Mouse (Mus musculus) adrenal gland, adult 2 months (tissue): ENCODE results near the gene Gm42372. TPM values are rescaled to one million over a fixed set of nuclear protein-coding genes. Genes with fewer than 3 reads are reported as not detected.
"Not testable (repeated sequence)": the region's sequence is repeated elsewhere in the genome, so short reads cannot be mapped to it uniquely, and the experiment has no call there.

Experiments used
- DNase-seq: peaks from one replicate; pipeline ENCODE4 v3.0.0; 2021
- long read RNA-seq: library from polyadenylated mRNA; stranded (forward); transcript quantifications from one replicate; pipeline ENCODE4 v2.0.0, GENCODE M21; 2021
- polyA plus RNA-seq: library from polyadenylated mRNA; depleted of rRNA; stranded (reverse); fragments of >200 nt; gene quantifications from 2 replicates; pipeline ENCODE4 v1.2.3, GENCODE M21; 2012; rRNA removed
- total RNA-seq, 2 experiments: library from RNA; stranded (reverse); gene quantifications; 2 replicates each; pipeline ENCODE4 v1.2.3; 2021

The Gm42372 gene
- total RNA-seq (1 to 10 TPM; 1.1 to 1.6 TPM), polyA plus RNA-seq (0.13 and 0.33 TPM in 2 replicates)
- long read RNA-seq, full-length matches to known transcripts, result 1 of 1 reads
- long read RNA-seq, partial matches to known transcripts, result 0 of 1 reads
- long read RNA-seq, other reads (novel, unspliced or antisense), result 0 of 1 reads

- DNase-seq, result peak; percentile 43
These were observed at the start of gene Gm42372 for GRCm38 (mm10) chr7:16982859-16983568. Gene Gm42372, plus strand, starts transcription at chr7:16983086.

- no peak for DNase-seq
These were observed 45.6 kb upstream of the Gm42372 start for GRCm38 (mm10) chr7:16937312-16937711.

GRCm38 (mm10) chr7:16938117-16938791 is 44.6 kb upstream of the Gm42372 start:
- no peak for DNase-seq

- DNase-seq, result peak; percentile 75
These were observed 42.6 kb upstream of the Gm42372 start for GRCm38 (mm10) chr7:16940292-16940691.

- no peak for DNase-seq
These were observed 40.0 kb upstream of the Gm42372 start for GRCm38 (mm10) chr7:16942861-16943260.

GRCm38 (mm10) chr7:16944061-16944807 is 38.7 kb upstream of the Gm42372 start, which contains the start of gene Pnmal2:
Gene Pnmal2, plus strand, starts transcription at chr7:16944682.
- peak; percentile 92 for DNase-seq

- DNase-seq, result no peak
These were observed 38.0 kb upstream of the Gm42372 start for GRCm38 (mm10) chr7:16944808-16945315.

- peak; percentile 9 for DNase-seq
These were observed 37.5 kb upstream of the Gm42372 start for GRCm38 (mm10) chr7:16945419-16945818.

- peak; percentile 25 for DNase-seq
These were observed 36.2 kb upstream of the Gm42372 start for GRCm38 (mm10) chr7:16946441-16947348.

- no peak for DNase-seq
These were observed 35.5 kb upstream of the Gm42372 start for GRCm38 (mm10) chr7:16947349-16947895.

- DNase-seq, result peak; percentile 56
These were observed 34.9 kb upstream of the Gm42372 start for GRCm38 (mm10) chr7:16947959-16948361.

- no peak for DNase-seq
These were observed 33.9 kb upstream of the Gm42372 start for GRCm38 (mm10) chr7:16948923-16949458.

- peak; percentile 84 for DNase-seq
These were observed 32.7 kb upstream of the Gm42372 start for GRCm38 (mm10) chr7:16949908-16950841.

- DNase-seq, result peak; percentile 86
These were observed 31.8 kb upstream of the Gm42372 start for GRCm38 (mm10) chr7:16950861-16951635.

GRCm38 (mm10) chr7:16953776-16954175 is 29.1 kb upstream of the Gm42372 start:
- DNase-seq, result not testable (repeated sequence)

- no peak for DNase-seq
These were observed 27.2 kb upstream of the Gm42372 start for GRCm38 (mm10) chr7:16955712-16956111.

- no peak for DNase-seq
These were observed 26.2 kb upstream of the Gm42372 start for GRCm38 (mm10) chr7:16956410-16957265.
